Mouse (Mus musculus) naive thymus-derived CD4-positive, alpha-beta T cell, adult 2 months (primary cell): ENCODE results near the gene Rep15.
A peak's percentile ranks its signal among the peaks of the same experiment; 100 is the strongest.

Experiments used
- DNase-seq: peaks from one replicate; pipeline ENCODE4 v3.0.0-alpha.2; 2011; ENCODE audit warnings: low read depth

Rep15 gene

DNA sequence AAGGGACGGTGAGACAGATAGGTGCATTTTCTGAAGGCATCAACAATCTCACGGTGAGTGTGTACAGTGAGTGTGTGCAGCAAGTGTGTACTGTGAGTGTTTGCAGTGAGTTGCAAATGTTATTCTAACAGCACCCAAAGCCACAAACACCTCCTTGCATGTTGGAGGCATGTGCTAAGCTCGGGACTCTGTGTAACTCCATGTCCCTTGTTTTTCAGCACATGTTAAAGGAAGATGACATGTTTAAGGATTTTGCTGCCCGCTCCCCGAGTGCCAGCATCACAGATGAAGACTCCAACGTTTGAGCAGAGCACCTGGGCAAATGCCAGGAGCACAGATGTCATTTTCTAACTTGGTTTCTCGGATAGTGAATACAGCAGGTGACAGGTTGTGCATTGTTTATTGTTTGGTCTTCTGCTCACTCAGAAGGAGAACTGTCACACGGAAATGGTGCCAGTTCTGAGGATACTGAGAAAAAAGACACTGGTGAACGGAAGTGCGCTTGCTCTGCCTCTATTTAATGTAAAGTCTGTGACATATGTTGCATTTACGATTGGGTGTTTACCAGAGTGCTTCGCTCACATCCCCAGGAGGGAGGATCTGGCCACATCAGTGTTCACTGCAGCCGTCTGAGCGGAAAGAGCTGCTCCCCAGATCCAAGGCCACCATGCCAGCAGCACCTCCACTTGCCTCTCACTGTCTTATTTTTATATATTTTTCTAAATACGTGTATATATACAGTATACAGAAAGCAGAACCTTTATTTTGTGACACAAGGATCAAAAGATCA lies 2.1 kb upstream of the Rep15 start:
- DNase-seq: no peak

DNA sequence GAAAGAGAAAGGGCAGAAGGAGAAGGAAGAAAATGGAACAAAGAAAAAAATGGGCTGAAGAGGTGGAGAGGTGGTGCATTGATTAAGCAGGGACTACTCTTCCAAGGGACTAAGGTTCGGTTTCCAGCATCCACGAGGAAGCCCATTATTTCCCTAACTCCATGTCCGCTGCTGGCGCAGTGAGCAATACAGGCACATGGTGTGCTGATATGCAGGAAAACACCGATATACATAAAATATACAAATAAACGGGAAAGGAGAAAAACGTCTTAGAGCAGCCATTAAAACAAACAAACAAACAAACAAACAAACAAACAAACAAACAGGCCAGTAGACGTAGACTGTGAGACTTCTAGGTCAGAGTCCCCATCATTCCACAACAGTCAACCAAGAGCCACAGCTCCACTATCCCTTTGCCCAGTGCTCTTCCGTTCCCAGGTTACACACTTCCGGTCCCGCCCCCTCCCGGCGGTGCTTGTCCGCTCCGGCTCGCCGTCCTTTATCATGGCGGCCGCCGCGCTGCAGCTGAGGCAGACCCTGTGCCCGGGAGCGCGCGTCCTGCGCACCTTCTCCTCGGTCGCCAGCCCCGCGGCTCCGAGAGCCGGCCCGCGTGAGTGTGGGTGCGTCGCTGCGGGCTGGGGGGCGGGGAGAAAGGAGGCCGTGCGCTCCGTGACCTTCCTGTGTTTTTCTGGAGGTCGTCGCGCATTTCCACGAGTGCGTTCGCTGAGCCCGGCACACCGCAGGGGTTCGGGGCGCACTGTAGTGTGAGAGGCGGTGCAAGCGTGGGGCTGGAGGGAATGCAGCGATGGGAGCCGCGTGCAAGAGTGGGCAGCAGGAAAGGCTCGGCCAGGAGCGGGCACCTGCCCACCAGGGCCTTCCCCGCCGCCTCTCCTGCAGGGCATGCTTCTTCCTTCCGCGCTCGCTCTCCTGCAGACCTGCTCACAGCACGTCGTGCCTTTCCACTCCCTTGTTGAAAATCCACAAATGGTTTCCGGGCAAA lies 10.2 kb downstream of the Rep15 start, which contains the start of gene Mrps35:
Gene Mrps35 (plus strand): TSS at position 474 of the 1,000 bp plus-strand sequence.
- peak; percentile 86 for DNase-seq

- DNase-seq: no peak
Measured at GRCm38 (mm10) chr6:147043633-147044032, 11.2 kb downstream of the Rep15 start.

GRCm38 (mm10) chr6:147049239-147049805 lies 16.9 kb downstream of the Rep15 start:
- no peak for DNase-seq

DNA sequence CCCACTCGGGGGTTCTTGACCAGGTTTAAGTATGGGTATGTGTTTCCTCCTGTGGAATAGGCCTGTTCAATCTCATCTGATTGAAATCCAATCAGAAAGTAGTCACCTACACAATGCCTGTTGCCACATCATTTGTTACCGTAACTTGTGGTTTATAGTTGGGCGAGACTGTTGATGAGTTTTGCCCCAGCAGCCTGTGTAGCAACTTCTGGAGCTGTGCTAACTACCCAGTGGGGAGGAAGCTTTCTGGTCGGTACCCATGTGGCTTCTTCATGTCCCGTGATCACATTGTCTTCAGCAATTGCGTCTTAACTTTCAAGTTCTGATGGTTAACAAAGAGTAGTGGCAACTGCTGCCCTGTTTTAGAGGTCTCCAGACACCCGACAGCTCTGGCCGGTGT lies 19.3 kb downstream of the Rep15 start:
- DNase-seq: no peak

DNA sequence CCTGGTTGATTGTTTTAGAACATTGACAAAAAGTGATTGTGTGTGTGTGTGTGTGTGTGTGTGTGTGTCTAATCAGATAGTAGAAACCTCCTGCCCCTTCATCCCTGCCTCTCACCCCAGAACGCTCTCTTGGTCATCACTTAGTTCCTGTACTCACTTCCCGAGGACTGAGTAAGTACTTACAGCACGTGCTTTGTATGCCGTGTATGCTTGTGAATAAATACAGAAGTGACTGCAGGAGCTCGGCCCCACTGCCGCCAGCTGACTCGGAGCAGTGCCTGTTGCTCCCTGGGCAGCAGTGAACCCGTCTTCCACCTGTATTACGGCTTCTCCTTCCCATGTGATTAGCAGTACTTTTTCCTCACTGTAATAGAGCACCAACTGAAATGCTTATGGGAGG lies 20.1 kb downstream of the Rep15 start:
- no peak for DNase-seq

- DNase-seq: no peak
Measured at GRCm38 (mm10) chr6:147053785-147054646, 21.6 kb downstream of the Rep15 start.

DNA sequence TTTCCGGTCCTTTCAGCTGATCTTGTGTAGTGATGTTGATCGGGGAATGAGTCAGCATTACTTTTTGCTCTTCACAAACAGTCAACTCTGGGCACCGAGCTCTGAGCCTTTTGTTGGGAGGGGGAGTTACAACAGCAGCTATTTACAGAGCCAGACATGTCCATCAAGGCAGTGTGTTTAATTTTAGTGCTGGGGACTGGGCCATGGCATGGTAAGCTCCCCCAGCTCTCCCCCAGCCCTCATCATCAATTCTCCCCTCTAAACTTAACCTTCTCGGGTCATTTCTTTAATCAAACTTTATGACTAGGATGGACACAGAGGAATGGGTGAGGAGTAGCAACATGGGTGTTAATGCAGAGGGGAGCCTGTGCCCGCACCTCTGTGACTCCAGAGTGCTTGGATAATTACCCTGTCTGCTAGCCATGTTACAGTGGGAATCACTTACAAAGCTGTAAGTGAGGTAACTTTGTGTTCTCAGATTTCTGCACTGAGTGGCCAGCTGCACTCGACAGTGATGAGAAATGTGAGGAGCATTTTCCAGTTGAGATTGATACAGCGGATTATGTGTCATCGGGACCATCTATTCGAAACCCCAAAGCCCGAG lies 23.1 kb downstream of the Rep15 start:
- no peak for DNase-seq

- no peak for DNase-seq
Measured at GRCm38 (mm10) chr6:147059326-147059725, 26.9 kb downstream of the Rep15 start.

DNA sequence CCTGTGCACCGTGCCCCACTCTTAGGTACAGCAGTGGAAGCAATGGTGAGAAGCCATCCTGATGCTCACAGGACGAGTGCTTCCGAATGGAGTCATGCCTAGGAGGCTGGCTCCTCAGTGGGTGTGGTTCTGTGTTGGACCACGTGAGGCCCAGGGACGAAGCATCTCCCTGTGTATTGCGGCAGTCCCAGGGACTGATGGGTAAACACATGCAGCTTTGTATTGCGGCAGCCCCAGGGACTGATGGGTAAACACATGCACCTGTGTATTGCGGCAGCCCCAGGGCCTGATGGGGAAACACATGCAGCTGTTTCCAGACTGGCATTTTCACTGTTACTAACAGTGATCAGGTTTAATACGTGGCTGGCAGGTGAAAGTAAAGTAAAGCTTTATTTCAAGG lies 29.2 kb downstream of the Rep15 start:
- no peak for DNase-seq

DNA sequence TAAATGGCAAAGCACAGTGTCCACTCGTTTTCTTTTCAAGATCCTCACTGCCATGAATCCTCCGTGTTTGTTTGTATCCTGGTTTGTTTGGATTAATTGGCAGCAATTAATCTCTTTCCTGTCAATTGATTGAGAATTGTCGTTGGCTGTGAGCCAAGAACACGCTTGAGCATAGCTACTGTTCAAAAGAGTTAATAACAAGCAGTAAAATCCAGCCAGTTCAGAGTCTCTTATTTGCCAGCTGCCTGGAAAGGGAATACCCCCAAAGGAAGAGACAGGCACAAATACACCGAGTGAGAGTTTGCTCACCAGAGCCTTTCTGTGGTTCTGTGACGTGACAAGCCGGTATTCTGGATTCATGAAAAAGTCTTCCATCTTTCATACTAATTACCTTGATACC lies 29.6 kb downstream of the Rep15 start:
- no peak for DNase-seq

DNA sequence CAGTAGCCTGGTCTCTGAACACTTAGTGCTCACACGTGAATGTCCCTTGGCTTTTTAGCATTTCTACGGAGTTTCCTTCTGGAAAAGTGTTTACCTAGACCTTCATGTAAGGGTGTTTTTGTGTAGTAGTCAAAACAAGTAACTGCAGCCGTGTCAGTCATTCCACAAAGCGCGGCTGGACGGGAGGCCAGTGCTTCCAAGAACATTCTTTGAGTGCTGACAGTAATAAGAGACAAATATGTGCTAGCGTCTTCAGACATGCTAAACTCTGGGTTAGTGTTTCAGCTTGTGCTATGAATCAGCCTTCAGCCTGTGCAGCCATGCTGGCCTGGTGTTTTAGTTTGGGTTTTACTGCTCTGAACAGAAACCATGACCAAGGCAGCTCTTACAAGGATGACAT lies 30.3 kb downstream of the Rep15 start:
- no peak for DNase-seq

DNA sequence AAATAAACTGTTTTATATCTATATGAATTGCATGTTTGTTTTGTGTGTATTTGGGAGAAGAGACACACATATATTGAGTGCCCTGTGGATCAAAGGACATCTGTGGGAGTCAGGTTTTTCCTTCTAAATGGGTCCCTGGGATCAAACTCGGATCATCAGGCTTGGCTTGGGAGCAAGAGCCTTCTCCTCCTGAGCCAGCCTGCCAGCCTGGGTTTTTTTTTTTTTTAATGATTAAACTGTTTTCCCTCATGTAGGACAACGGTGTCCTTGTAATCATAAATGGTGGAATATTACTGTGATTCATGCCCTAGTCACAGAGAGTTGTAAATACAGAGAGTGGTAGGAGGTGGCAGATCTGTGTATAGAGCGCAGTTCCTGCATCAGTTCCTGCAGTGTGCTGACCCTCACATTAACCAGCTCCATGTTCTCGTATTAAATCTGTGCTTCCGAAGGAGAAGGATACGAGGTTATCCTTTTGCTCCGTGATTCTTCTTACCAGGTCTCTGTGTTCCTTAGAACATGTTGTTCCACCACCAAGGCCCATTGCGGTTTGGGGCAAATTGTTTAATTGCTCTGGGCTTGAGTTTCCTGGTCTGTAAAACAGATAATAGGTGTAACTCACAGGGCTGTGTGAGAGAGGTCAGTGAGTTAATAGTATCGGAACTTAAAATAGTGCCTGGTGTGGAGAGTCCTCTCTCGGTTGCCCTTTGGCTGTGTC lies 32.0 kb downstream of the Rep15 start:
- DNase-seq: no peak

DNA sequence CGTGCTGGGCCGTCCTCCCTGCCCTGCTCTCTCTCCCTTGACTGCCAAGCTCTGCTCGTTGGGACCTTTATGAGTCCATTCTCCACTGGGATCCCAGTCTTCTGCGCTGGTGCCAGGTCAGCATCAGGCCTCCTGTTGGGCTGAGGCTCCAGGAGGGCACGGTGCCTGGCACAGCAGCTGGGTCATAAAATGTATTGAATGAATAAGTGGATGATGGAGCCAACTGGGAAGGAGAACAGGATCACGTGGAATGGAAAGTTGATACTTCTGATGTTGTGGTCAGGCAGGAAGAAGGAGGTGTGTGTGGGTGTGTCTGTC lies 32.5 kb downstream of the Rep15 start:
- no peak for DNase-seq

DNA sequence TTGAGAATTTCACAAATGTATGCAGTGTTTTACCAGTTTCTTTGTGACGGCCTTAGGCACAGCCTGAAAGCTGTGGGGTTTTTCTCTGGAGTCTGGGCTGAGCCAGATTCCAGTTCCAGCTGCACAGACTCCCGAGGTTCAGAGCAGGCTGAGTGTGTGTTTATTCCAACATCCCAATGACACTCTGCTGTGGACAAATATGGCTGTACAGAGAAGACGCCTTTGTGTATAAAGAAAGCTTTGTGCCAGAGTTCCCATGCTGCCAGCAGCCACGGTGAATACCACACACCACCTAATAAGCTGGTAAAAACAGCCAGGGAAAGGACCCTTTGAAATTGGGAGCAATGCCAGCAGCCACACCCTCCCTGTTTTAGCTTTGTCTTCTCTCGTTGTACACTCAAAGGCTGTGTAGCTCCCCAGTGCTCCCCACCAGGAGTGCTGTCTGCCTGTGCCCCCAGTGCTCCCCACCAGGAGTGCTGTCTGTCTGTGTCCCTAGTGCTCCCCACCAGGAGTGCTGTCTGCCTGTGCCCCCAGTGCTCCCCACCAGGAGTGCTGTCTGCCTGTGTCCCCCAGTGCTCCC lies 43.5 kb downstream of the Rep15 start:
- no peak for DNase-seq

DNA sequence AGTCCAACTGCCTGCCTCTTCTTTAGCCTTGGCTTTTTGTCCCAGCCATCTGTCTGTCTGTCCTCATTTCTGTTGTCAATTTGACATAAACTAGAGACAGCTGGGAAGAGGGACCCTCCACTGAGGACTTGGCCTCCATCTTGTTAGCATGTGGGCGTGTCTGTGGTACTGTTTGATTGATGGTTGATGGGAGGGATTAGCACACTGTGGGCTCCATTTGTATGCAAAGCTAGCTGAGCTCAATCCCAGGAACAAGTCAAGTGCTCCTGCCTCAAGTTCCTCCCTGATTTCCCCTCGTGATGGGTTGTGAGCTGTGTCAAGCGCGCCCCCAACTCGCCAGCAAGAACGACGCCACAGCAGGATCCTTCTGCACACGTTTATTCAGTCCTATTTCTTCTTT lies 44.5 kb downstream of the Rep15 start:
- DNase-seq: no peak

DNA sequence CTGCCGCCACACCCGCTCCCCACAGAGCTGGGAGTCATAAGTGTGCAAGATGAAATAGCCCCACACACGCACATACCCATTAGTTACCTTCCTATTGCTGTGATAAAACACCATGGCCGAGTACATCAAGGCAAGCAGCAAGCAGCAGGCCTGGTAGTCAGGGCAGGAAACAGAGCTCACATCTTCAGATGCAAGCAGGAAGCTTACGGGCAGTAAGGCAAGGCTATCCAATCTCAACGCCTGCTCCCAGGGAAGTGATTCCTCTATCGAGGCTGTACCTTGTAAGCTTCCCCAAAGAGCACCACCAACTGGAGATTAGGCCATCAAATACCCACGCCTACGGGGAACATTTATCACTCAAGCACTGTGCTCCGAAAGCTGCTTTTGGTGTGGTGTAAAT lies 47.5 kb downstream of the Rep15 start:
- no peak for DNase-seq
